Mouse (Mus musculus) adipose tissue, adult 10 weeks (tissue): ENCODE measurements around the gene Krt35. TPM values are rescaled to one million over a fixed set of nuclear protein-coding genes. Genes with fewer than 3 reads are reported as not detected.

Experiments
- polyA plus RNA-seq: library from polyadenylated mRNA; stranded (reverse); fragments of 350-450 nt; fragmentation: Illumina TruSeq; extraction: RNeasy Lipid Tissue Mini Kit (QIAGEN cat#74804); gene quantifications from one replicate; pipeline ENCODE4 v1.2.3, GENCODE M21; 2014; ENCODE audit warnings: low read depth, low replicate concordance

Gene Krt35
- polyA plus RNA-seq, result not detected

DNA sequence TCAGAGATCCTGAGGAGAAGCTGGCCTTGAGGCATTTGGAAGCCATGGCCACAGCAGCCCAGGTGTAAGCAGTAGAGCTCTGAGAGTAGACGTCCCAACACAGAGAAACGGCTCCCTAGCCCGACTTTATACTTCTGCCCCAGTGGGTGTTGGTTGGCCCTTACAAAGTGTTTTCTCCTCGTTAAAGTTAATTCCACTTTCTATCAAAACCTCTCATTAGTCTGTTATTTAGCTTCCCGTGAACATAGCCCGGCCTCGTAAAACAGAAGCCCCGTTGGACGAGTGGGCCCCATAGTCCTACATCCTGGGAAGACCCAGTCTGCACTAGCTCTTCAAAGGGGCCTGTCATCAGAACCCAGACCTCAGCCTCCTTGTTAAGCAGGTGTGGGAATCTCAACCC lies at the start of gene Krt35:
Gene Krt35 (minus strand): TSS at position 101 of the 400 bp plus-strand sequence.

DNA sequence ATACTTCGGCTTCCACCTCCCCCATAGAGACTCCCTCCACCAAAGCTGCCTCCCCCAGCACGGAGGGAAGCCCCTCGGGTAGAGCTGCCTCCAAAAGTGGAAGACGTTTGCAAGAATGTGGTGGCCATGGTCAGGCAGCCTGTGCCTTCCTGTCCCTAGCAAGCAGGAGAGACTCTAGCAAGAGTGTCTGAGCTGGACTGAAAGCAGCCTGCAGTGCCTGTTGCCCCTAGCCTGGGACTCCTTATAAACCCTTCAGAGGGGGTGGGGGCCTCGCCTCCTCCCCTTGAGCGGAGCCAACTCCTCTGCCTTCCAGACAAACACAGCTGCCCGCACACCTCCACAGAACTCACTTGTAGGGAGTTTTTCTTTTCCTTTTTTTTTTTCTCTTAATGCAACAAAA lies 39.7 kb upstream of the Krt35 start, which contains the start of gene Krt15:
Gene Krt15 (minus strand): TSS at position 198 of the 400 bp plus-strand sequence.

GRCm38 (mm10) chr11:100121466-100121865 lies 25.4 kb upstream of the Krt35 start, which contains the start of gene Krt13:
Gene Krt13 (minus strand): TSS chr11:100121566.

DNA sequence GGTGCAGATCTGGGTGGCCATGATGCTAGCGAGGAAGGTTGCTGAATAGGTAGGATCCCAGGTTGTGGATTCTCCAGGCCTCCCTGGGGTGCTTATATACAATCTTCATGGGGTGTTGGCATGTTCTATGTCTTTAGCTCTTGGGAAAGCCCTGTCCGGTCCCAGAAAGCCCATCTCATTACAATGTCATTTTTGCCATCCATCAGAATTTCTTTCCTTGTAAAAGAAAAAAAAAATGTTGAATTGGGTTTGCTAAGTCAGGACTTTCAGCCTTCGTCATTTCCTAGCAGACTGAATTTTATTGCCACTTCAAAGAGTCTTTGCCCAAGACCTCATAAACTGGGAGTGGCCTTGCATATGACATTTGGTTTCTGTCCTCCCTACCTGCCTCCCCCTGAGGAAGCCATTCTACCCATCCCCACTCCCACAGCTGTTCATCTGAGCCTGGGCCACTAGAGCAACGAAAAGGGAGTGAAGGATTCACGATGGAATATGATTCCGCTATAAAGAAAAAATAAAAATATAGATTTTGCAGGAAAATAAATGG lies 9.6 kb upstream of the Krt35 start, which contains the start of gene Krt36:
Gene Krt36 (minus strand): TSS at position 51 of the 547 bp plus-strand sequence.

DNA sequence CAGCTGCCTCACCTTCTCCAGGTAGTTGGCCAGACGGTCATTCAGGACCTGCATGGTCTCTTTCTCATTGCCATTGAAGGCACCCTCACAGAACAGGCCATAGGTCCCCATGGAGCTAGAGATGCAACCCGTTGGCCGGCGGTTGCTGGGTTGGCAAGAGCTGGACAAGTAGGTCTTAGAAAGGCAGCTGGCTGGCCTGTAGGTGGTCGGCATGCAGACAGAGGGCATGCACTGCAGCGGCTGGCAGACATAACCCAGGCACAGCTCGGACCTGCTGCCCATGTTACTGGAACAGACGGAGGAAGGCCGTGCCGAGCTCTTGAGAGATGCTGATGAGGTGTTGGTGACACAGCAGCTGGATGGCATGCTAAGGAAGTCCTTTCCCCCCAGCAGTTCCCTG lies 8.2 kb downstream of the Krt35 start, which contains the start of gene Krt32:
Gene Krt32 (minus strand): TSS at position 366 of the 400 bp plus-strand sequence.

GRCm38 (mm10) chr11:100050451-100050850 lies 45.6 kb downstream of the Krt35 start, which contains the start of gene Krt31:
Gene Krt31 (minus strand): TSS chr11:100050551.

Other genes with a start within 250 kb of the Krt35 start
- not detected for gene Krtap4-16, start 244.6 kb downstream of the Krt35 start, polyA plus RNA-seq
- not detected for gene Gm11568, start 238.3 kb downstream of the Krt35 start, polyA plus RNA-seq
- not detected for gene Gm11559, start 231.8 kb downstream of the Krt35 start, polyA plus RNA-seq
- gene Krtap9-1, start 222.9 kb downstream of the Krt35 start, polyA plus RNA-seq, result not detected
- not detected for gene Gm11567, start 217.1 kb downstream of the Krt35 start, polyA plus RNA-seq
- gene Krtap31-1, start 188.3 kb downstream of the Krt35 start, polyA plus RNA-seq, result not detected
- gene Gm11565, start 181.5 kb downstream of the Krt35 start, polyA plus RNA-seq, result not detected
- not detected for gene Krtap31-2, start 159.9 kb downstream of the Krt35 start, polyA plus RNA-seq
- gene Krtap9-5, start 147.8 kb downstream of the Krt35 start, polyA plus RNA-seq, result not detected
- gene Krtap29-1, start 117.2 kb downstream of the Krt35 start, polyA plus RNA-seq, result not detected
- gene Krtap16-1, start 109.6 kb downstream of the Krt35 start, polyA plus RNA-seq, result not detected
- gene Krtap17-1, start 102.2 kb downstream of the Krt35 start, polyA plus RNA-seq, result not detected
- not detected for gene Krt33a, start 80.0 kb downstream of the Krt35 start, polyA plus RNA-seq
- gene Krt33b, start 66.4 kb downstream of the Krt35 start, polyA plus RNA-seq, result not detected
- not detected for gene Krt34, start 54.7 kb downstream of the Krt35 start, polyA plus RNA-seq
- not detected for gene Krt31, start 45.7 kb downstream of the Krt35 start, polyA plus RNA-seq
- gene Krt32, start 8.0 kb downstream of the Krt35 start, polyA plus RNA-seq, result 0.31 TPM
- 0.48 TPM for gene Krt36, start 9.4 kb upstream of the Krt35 start, polyA plus RNA-seq
- not detected for gene Krt13, start 25.3 kb upstream of the Krt35 start, polyA plus RNA-seq
- 10.5 TPM for gene Krt15, start 39.7 kb upstream of the Krt35 start, polyA plus RNA-seq
- gene Krt19, start 52.4 kb upstream of the Krt35 start, polyA plus RNA-seq, result 152 TPM
- gene Krt9, start 97.0 kb upstream of the Krt35 start, polyA plus RNA-seq, result not detected
- 34.6 TPM for gene Krt14, start 111.3 kb upstream of the Krt35 start, polyA plus RNA-seq
- gene Krt16, start 152.7 kb upstream of the Krt35 start, polyA plus RNA-seq, result not detected
- 2.0 TPM for gene Krt17, start 164.8 kb upstream of the Krt35 start, polyA plus RNA-seq
- gene Krt42, start 173.6 kb upstream of the Krt35 start, polyA plus RNA-seq, result not detected
- gene Eif1, start 223.6 kb upstream of the Krt35 start, polyA plus RNA-seq, result 496 TPM
- not detected for gene Gast, start 238.2 kb upstream of the Krt35 start, polyA plus RNA-seq